Mouse (Mus musculus): Measurements from ENCODE around the gene Fggy. TPM values are rescaled to one million over a fixed set of nuclear protein-coding genes. Genes with fewer than 3 reads are reported as not detected.
A peak's percentile ranks its signal among the peaks of the same experiment; 100 is the strongest.

The Fggy gene
- polyA plus RNA-seq, 1 experiment, result 12.6 TPM

GRCm38 (mm10) chr4:95933801-95934356 lies 376.6 kb downstream of the Fggy start:
- DNase-seq (ENCODE audit: extremely low spot score in 1 of 2, low spot score in 1 of 2), result no peak

GRCm38 (mm10) chr4:95934384-95935035 lies 377.2 kb downstream of the Fggy start:
- no peak for DNase-seq (ENCODE audit: extremely low spot score in 1 of 2, low spot score in 1 of 2)

- no peak for DNase-seq (ENCODE audit: extremely low spot score in 1 of 2, low spot score in 1 of 2)
Measured at GRCm38 (mm10) chr4:95938701-95939100, 381.4 kb downstream of the Fggy start.

GRCm38 (mm10) chr4:95947896-95948295 lies 390.6 kb downstream of the Fggy start:
- peak in 1 of 2 experiments; percentile 18 for DNase-seq (ENCODE audit: extremely low spot score in 1 of 2, low spot score in 1 of 2)

GRCm38 (mm10) chr4:95953328-95953727 lies 396.0 kb downstream of the Fggy start:
- no peak for DNase-seq (ENCODE audit: extremely low spot score in 1 of 2, low spot score in 1 of 2)

- peak; percentile 94 to 97 for DNase-seq (ENCODE audit: extremely low spot score in 1 of 2, low spot score in 1 of 2)
Measured at GRCm38 (mm10) chr4:95966928-95967724, 409.8 kb downstream of the Fggy start, which contains the start of gene Hook1. Hook1 (plus strand) TSS chr4:95967240.
